Mouse (Mus musculus) retina, postnatal 7 days (tissue): Measurements from ENCODE around the gene Mid2.
"Not testable (repeated sequence)": the region's sequence is repeated elsewhere in the genome, so short reads cannot be mapped to it uniquely, and the experiment has no call there.

Experiments used
- DNase-seq: peaks from one replicate; pipeline ENCODE4 v3.0.0-alpha.2; 2012; ENCODE audit warnings: low read depth, low spot score

Gene Mid2

GRCm38 (mm10) chrX:140664479-140665241, at the start of gene Mid2:
Mid2 (plus strand) TSS chrX:140664599.
- peak; percentile 11 for DNase-seq

- DNase-seq: no peak
Observed at GRCm38 (mm10) chrX:140624875-140625594, 39.4 kb upstream of the Mid2 start.

GRCm38 (mm10) chrX:140638028-140638427, 26.4 kb upstream of the Mid2 start:
- DNase-seq: no peak

- no peak for DNase-seq
Observed at GRCm38 (mm10) chrX:140639592-140639991, 24.8 kb upstream of the Mid2 start.

GRCm38 (mm10) chrX:140660731-140661130, 3.7 kb upstream of the Mid2 start:
- no peak for DNase-seq

GRCm38 (mm10) chrX:140663516-140663915, 883 bp upstream of the Mid2 start:
- DNase-seq: no peak

- peak; percentile 6 for DNase-seq
Observed at GRCm38 (mm10) chrX:140665242-140665810, 927 bp downstream of the Mid2 start.

- no peak for DNase-seq
Observed at GRCm38 (mm10) chrX:140675444-140675843, 11.0 kb downstream of the Mid2 start.

GRCm38 (mm10) chrX:140688335-140688734, 23.9 kb downstream of the Mid2 start:
- no peak for DNase-seq

- DNase-seq: not testable (repeated sequence)
Observed at GRCm38 (mm10) chrX:140697872-140698463, 33.6 kb downstream of the Mid2 start.

- DNase-seq: no peak
Observed at GRCm38 (mm10) chrX:140703224-140703623, 38.8 kb downstream of the Mid2 start.

GRCm38 (mm10) chrX:140706077-140706476, 41.7 kb downstream of the Mid2 start:
- DNase-seq: no peak

GRCm38 (mm10) chrX:140722400-140722799, 58.0 kb downstream of the Mid2 start:
- no peak for DNase-seq

GRCm38 (mm10) chrX:140738986-140739385, 74.6 kb downstream of the Mid2 start:
- no peak for DNase-seq

- DNase-seq: no peak
Observed at GRCm38 (mm10) chrX:140743213-140743612, 78.8 kb downstream of the Mid2 start.

GRCm38 (mm10) chrX:140769794-140770193, 105.4 kb downstream of the Mid2 start:
- no peak for DNase-seq

- no peak for DNase-seq
Observed at GRCm38 (mm10) chrX:140805340-140805739, 140.9 kb downstream of the Mid2 start.

GRCm38 (mm10) chrX:140813312-140814006, 149.1 kb downstream of the Mid2 start, which contains the start of gene Tex13b:
Tex13b (minus strand) TSS chrX:140813433.
- no peak for DNase-seq
